ENCODE assay signal across 8 mouse cellular contexts in the genomic region with DNA sequence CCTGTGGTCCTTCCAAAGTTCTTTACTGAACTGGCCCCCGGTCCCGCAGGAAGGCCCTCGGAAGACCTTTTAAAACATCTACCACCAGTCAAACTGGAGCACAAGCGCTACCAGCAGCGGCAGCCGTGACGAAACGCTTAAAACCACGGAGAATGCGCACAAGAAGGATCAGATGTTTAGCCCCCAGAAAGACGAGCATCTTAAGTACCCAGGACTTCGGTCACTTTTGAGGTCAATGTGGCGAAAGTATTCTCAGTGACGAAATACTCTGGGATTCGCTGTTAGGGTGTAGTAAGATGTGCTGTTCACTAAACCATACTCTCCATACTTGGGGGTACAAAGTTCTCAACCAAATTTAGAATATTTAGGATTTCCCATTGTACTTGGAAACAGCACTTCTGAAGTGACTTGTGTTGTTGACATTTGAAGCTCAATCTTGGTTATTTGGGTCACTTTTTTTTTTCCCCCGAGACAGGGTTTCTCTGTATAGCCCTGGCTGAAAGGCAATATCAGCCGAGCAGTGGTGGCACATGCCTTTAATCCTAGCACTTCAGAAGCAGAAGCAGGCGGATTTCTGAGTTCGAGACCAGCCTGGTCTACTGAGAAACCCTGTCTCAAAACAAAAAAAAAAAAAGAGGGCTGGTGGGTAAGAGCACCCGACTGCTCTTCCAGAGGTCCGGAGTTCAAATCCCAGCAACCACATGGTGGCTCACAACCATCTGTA. TPM values are rescaled to one million over a fixed set of nuclear protein-coding genes. Genes with fewer than 3 reads are reported as not detected.
DNase-seq lines count a peak whose midpoint lies in the region; ATAC-seq and TF ChIP-seq lines count a peak whose summit lies in the region.

No protein-coding gene starts in this region.

- peak; percentile 7; the same call in 1 of the 2 replicates for ATAC-seq in lung, postnatal 0 days
- peak; percentile 14; the same call in 1 of the 2 replicates for ATAC-seq in limb, embryonic 13.5 days (ENCODE audit: low FRiP score, low read depth)
- ATAC-seq in neural tube, embryonic 14.5 days (ENCODE audit: low read depth), result no peak; the same call in 1 of the 2 replicates

- peak overlapping the region; percentile 82 for H3K27ac ChIP-seq in lung, postnatal 0 days (ENCODE audit: low read length)
- peak overlapping the region; percentile 25 for H3K27ac ChIP-seq in embryonic fibroblast, embryonic 13.5 days (ENCODE audit: insufficient read depth, low read length)
- H3K27ac ChIP-seq in limb, embryonic 13.5 days, result peak overlapping the region; percentile 39; the same call in 1 of the 2 replicates
- H3K27ac ChIP-seq in neural tube, embryonic 14.5 days (ENCODE audit: low read depth, low read length), result peak overlapping the region; percentile 44; the same call in 1 of the 2 replicates

- H3K36me3 ChIP-seq in lung, postnatal 0 days (ENCODE audit: insufficient read depth, low read length), result no peaks in the 10 kb centered on the region
- no peaks in the 10 kb centered on the region for H3K36me3 ChIP-seq in limb, embryonic 13.5 days
- H3K36me3 ChIP-seq in neural tube, embryonic 14.5 days (ENCODE audit: control insufficient read depth, insufficient read depth, low read length), result no peaks in the 10 kb centered on the region

- no peak for TF ChIP-seq EP300 in lung, postnatal 0 days (IDR thresholded peaks at IDR 0.05)

- WGBS in lung, postnatal 0 days, result 14% methylated on average over 21 of the region's 21 CpGs
- 12% methylated on average over 21 of the region's 21 CpGs for WGBS in limb, embryonic 13.5 days
- 19% methylated on average over 21 of the region's 21 CpGs for WGBS in neural tube, embryonic 14.5 days

- H3K9ac ChIP-seq in lung, postnatal 0 days (replicated peaks; ENCODE audit: low read depth), result peak overlapping the region; percentile 66; the same call in 1 of the 2 replicates
- peak overlapping the region; percentile 95 for H3K9ac ChIP-seq in limb, embryonic 13.5 days
- H3K9ac ChIP-seq in neural tube, embryonic 14.5 days (replicated peaks; ENCODE audit: low read depth, low read length), result peak overlapping the region; percentile 88

- peak overlapping the region; percentile 88 for H3K4me2 ChIP-seq in lung, postnatal 0 days (replicated peaks; ENCODE audit: low read depth, low read length)
- H3K4me2 ChIP-seq in limb, embryonic 13.5 days (replicated peaks), result peak overlapping the region; percentile 86
- H3K4me2 ChIP-seq in neural tube, embryonic 14.5 days (ENCODE audit: low read depth, low read length), result peak overlapping the region; percentile 70

- no peak for TF ChIP-seq CTCF in lung, postnatal 0 days (IDR thresholded peaks at IDR 0.05)
- no peak for TF ChIP-seq CTCF in embryonic fibroblast, embryonic 13.5 days (IDR thresholded peaks at IDR 0.05; ENCODE audit: borderline replicate concordance, insufficient read depth, low read length)

- no peaks in the 10 kb centered on the region for H3K9me3 ChIP-seq in lung, postnatal 0 days (ENCODE audit: low read length)
- no peaks in the 10 kb centered on the region for H3K9me3 ChIP-seq in limb, embryonic 13.5 days
- H3K9me3 ChIP-seq in neural tube, embryonic 14.5 days (ENCODE audit: control insufficient read depth, low read length), result no peaks in the 10 kb centered on the region

- peaks cover 3% of the 10 kb centered on the region; the same call in 1 of the 2 replicates for H3K4me1 ChIP-seq in lung, postnatal 0 days (ENCODE audit: insufficient read depth, low read depth, low read length)
- no peaks in the 10 kb centered on the region for H3K4me1 ChIP-seq in embryonic fibroblast, embryonic 13.5 days (ENCODE audit: control insufficient read depth, insufficient read depth, low read length)
- H3K4me1 ChIP-seq in limb, embryonic 13.5 days, result 0 out of 2 replicates have a peak, but pooled peaks cover 7% of the 10 kb centered on the region
- H3K4me1 ChIP-seq in neural tube, embryonic 14.5 days (ENCODE audit: control insufficient read depth, insufficient read depth, low read length), result peaks cover 3% of the 10 kb centered on the region; the same call in 1 of the 2 replicates

- DNase-seq in lung, postnatal 0 days (ENCODE audit: low spot score), result peak; percentile 49
- no peak for DNase-seq in lung, adult 18-20 months
- DNase-seq in spleen, adult 18-20 months, result no peak
- no peak for DNase-seq in right cerebral cortex, postnatal 10 days (ENCODE audit: low spot score in 2 of 2)
- DNase-seq in cerebellum, adult 11 months, result no peak

- no peaks in the 10 kb centered on the region for H3K27me3 ChIP-seq in lung, postnatal 0 days (replicated peaks; ENCODE audit: insufficient read depth, low read length)
- no peaks in the 10 kb centered on the region for H3K27me3 ChIP-seq in limb, embryonic 13.5 days
- H3K27me3 ChIP-seq in neural tube, embryonic 14.5 days (ENCODE audit: control insufficient read depth, insufficient read depth, low read length), result no peaks in the 10 kb centered on the region

- TF ChIP-seq POLR2A in embryonic fibroblast, embryonic 13.5 days (IDR thresholded peaks at IDR 0.05; ENCODE audit: low read depth, low read length), result no peak

- H3K4me3 ChIP-seq in lung, postnatal 0 days (ENCODE audit: low read depth, low read length), result peak overlapping the region; percentile 76
- H3K4me3 ChIP-seq in embryonic fibroblast, embryonic 13.5 days (ENCODE audit: insufficient read depth, low read length), result peak overlapping the region; percentile 67
- H3K4me3 ChIP-seq in limb, embryonic 13.5 days, result peak overlapping the region; percentile 90
- H3K4me3 ChIP-seq in neural tube, embryonic 14.5 days (ENCODE audit: low read depth, low read length), result peak overlapping the region; percentile 99

RNA-seq across cellular contexts. Expression of gene Homez, which starts 6.3 kb away (rescaled TPM):
- 6.2 and 7.5 TPM in 2 replicates for polyA plus RNA-seq in lung, postnatal 0 days (2015; fragmentation: Nextera tagmentation; extraction: Ambion mirVana)
- polyA plus RNA-seq in embryonic fibroblast, embryonic 13.5 days (2011; ENCODE audit: insufficient read length, low read depth, missing spikeins), result 5.4 and 6.9 TPM in 2 replicates
- polyA plus RNA-seq in limb, embryonic 13.5 days (2015; fragmentation: Nextera tagmentation; extraction: Ambion mirVana), result 8.9 and 12.7 TPM in 2 replicates
- polyA plus RNA-seq in neural tube, embryonic 14.5 days (2014; fragmentation: Nextera tagmentation; extraction: Ambion mirVana), result 10.0 and 11.7 TPM in 2 replicates

RNA-seq across cellular contexts. Expression of gene Ppp1r3e, which starts 12.9 kb away (rescaled TPM):
- 2.5 and 2.7 TPM in 2 replicates for polyA plus RNA-seq in lung, postnatal 0 days (2015; fragmentation: Nextera tagmentation; extraction: Ambion mirVana)
- 8.4 and 10.9 TPM in 2 replicates for polyA plus RNA-seq in embryonic fibroblast, embryonic 13.5 days (2011; ENCODE audit: insufficient read length, low read depth, missing spikeins)
- 0.60 and 1.6 TPM in 2 replicates for polyA plus RNA-seq in limb, embryonic 13.5 days (2015; fragmentation: Nextera tagmentation; extraction: Ambion mirVana)
- polyA plus RNA-seq in neural tube, embryonic 14.5 days (2014; fragmentation: Nextera tagmentation; extraction: Ambion mirVana), result 3.8 and 7.2 TPM in 2 replicates

RNA-seq across cellular contexts. Expression of gene Bcl2l2, which starts 18.7 kb away (rescaled TPM):
- 5.4 and 6.1 TPM in 2 replicates for polyA plus RNA-seq in lung, postnatal 0 days (2015; fragmentation: Nextera tagmentation; extraction: Ambion mirVana)
- 48.3 and 53.1 TPM in 2 replicates for polyA plus RNA-seq in embryonic fibroblast, embryonic 13.5 days (2011; ENCODE audit: insufficient read length, low read depth, missing spikeins)
- 4.0 and 4.4 TPM in 2 replicates for polyA plus RNA-seq in limb, embryonic 13.5 days (2015; fragmentation: Nextera tagmentation; extraction: Ambion mirVana)
- polyA plus RNA-seq in neural tube, embryonic 14.5 days (2014; fragmentation: Nextera tagmentation; extraction: Ambion mirVana), result 4.8 and 5.3 TPM in 2 replicates

RNA-seq across cellular contexts. Expression of gene Gm20521, which starts 18.8 kb away (rescaled TPM):
- polyA plus RNA-seq in lung, postnatal 0 days (2015; fragmentation: Nextera tagmentation; extraction: Ambion mirVana), result 0.31 and 0.98 TPM in 2 replicates
- not detected in 2 replicates for polyA plus RNA-seq in embryonic fibroblast, embryonic 13.5 days (2011; ENCODE audit: insufficient read length, low read depth, missing spikeins)
- 0.13 and 0.42 TPM in 2 replicates for polyA plus RNA-seq in limb, embryonic 13.5 days (2015; fragmentation: Nextera tagmentation; extraction: Ambion mirVana)
- not detected in 2 replicates for polyA plus RNA-seq in neural tube, embryonic 14.5 days (2014; fragmentation: Nextera tagmentation; extraction: Ambion mirVana)

RNA-seq across cellular contexts. Expression of gene Pabpn1, which starts 27.8 kb away (rescaled TPM):
- 64.4 and 66.1 TPM in 2 replicates for polyA plus RNA-seq in lung, postnatal 0 days (2015; fragmentation: Nextera tagmentation; extraction: Ambion mirVana)
- polyA plus RNA-seq in embryonic fibroblast, embryonic 13.5 days (2011; ENCODE audit: insufficient read length, low read depth, missing spikeins), result 168 and 172 TPM in 2 replicates
- polyA plus RNA-seq in limb, embryonic 13.5 days (2015; fragmentation: Nextera tagmentation; extraction: Ambion mirVana), result 139 TPM in 2 replicates
- polyA plus RNA-seq in neural tube, embryonic 14.5 days (2014; fragmentation: Nextera tagmentation; extraction: Ambion mirVana), result 149 and 176 TPM in 2 replicates

Comparison
In these comparisons a context has a peak if more than half of its experiments do, and no peak if none do; other contexts are left out.
1. H3K27ac ChIP-seq: peak in every context shown above with its lines; median percentile 82 in lung, postnatal 0 days; 44 in neural tube, embryonic 14.5 days; 39 in limb, embryonic 13.5 days; 25 in embryonic fibroblast, embryonic 13.5 days.